Mouse (Mus musculus): ENCODE results near the gene Tnfsf15.

The Tnfsf15 gene

GRCm38 (mm10) chr4:63744693-63745171 lies at the start of gene Tnfsf15:
Gene Tnfsf15, minus strand, starts transcription at chr4:63745113.
- no peak for DNase-seq (ENCODE audit: extremely low spot score, low read depth, low spot score)

DNA sequence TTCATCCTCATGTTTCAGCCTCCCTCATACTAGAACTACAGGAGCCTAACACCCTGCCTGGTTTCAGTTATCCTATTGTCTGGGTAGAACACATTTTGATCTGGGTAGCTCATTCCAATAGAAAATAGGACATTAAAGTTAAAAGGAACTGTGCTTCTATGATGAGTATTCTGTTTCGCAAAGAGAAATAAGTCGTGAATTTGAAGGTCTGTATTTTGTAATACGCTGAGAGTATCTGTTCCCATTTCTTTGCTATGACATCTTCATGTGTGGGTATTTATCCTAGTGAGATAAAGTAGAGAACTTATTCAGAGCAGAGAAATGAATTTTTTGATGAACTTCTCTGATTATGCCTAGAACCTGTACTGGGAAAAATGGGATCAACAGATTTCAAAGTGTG lies 47.4 kb upstream of the Tnfsf15 start:
- DNase-seq (ENCODE audit: extremely low spot score, low read depth, low spot score), result no peak

GRCm38 (mm10) chr4:63785466-63785865 lies 40.6 kb upstream of the Tnfsf15 start:
- no peak for DNase-seq (ENCODE audit: extremely low spot score, low read depth, low spot score)

- DNase-seq (ENCODE audit: extremely low spot score, low read depth, low spot score), result no peak
These were observed 38.9 kb upstream of the Tnfsf15 start for GRCm38 (mm10) chr4:63783826-63784225.

- no peak for DNase-seq (ENCODE audit: extremely low spot score, low read depth, low spot score)
These were observed 38.2 kb upstream of the Tnfsf15 start for GRCm38 (mm10) chr4:63782970-63783613.

DNA sequence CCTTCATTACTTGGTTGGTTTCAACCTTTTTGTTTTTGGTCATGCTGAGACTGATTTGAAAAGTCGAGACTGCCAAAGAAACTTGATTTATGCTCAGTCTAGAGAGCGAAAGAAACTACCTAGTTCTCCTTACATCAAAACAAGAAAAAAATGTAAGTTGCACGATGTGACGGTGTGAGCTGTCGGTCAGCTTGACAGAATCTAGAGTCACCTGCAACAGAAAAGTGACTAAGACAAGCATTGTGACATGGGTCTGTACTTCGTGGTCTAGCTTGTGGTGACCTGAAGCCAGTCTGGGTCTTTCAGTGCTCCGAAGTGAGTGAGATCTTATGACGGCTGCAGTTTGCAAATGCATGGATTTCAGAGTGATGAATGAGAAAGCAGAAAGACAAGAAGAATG lies 32.3 kb upstream of the Tnfsf15 start:
- DNase-seq (ENCODE audit: extremely low spot score, low read depth, low spot score), result no peak

DNA sequence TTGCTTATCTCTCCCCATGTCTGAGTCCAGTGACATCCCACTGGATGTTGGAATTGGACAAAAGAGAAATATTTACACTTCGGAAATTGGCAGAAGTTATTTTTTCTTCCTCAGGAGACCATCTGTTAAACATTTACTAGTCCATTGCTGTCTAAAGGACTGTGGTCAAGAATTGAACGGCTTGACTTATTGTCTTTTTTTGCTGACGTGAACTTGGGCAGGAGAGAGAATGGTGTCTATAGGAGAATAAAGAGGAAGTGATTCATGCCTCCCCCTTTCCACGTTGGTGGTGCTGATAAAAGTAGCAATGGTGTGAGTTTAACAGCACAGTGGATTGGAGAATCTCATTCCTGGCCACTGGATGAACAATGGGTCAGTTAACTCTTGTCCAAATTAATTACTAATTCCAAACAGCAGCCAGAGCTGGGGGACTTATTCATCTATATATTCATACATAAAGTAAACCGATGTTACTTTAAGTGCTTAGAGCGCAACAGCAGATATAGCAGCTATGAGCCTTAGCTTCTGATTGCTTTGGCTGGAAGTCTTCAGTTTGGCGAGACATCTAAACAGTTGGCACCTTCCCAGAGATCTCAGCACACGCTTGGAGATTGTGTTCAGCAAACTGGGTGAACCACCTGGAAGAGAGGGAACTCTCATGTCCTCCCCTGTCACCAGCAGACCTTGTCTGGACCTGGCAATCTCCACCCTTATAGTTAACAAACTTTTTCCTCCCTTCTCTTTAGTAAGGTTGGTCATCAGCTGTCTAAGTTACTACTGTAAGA lies 28.6 kb upstream of the Tnfsf15 start:
- DNase-seq (ENCODE audit: extremely low spot score, low read depth, low spot score), result no peak

GRCm38 (mm10) chr4:63772514-63772913 lies 27.6 kb upstream of the Tnfsf15 start:
- no peak for DNase-seq (ENCODE audit: extremely low spot score, low read depth, low spot score)

DNA sequence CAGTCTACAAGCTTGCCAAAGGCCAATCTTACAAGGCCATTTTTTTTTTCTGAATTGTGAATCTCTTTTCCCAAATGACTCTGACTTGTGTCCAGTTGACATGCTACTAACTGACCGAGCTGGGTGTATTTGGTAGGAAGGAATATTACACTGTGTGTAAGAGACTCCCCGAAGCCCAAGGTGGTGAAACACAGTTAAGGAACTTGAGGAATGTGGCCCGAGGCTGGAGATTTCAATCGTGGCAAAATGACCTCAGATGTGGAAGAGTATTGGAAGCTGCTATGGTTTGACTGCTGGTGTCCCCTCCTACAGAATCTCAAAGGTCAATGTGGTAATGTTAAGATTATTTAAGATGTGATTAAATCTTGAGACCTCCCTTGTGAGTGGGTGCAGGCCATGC lies 26.4 kb upstream of the Tnfsf15 start:
- DNase-seq (ENCODE audit: extremely low spot score, low read depth, low spot score), result no peak

GRCm38 (mm10) chr4:63769161-63769560 lies 24.2 kb upstream of the Tnfsf15 start:
- no peak for DNase-seq (ENCODE audit: extremely low spot score, low read depth, low spot score)

- DNase-seq (ENCODE audit: extremely low spot score, low read depth, low spot score), result no peak
These were observed 20.1 kb upstream of the Tnfsf15 start for GRCm38 (mm10) chr4:63765050-63765449.

DNA sequence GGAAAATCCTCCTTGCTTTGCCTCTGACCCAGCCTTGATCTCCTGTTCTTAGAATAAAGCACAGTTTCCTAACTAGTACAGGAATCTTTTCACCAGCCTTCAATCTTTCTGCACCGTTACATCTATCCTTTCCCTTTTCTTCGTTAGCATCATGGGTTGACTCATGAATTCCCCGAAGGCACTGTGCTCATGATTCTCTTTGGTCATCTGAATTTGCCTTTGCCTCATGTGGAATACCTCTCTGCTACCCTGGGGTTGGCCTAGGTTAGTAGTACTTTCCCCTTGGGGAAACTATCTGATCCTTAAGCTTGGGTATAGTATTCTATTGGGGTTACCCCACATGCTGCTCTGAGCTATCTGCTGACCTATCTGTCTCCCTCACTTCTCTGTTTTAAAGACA lies 15.0 kb upstream of the Tnfsf15 start:
- DNase-seq (ENCODE audit: extremely low spot score, low read depth, low spot score), result no peak

DNA sequence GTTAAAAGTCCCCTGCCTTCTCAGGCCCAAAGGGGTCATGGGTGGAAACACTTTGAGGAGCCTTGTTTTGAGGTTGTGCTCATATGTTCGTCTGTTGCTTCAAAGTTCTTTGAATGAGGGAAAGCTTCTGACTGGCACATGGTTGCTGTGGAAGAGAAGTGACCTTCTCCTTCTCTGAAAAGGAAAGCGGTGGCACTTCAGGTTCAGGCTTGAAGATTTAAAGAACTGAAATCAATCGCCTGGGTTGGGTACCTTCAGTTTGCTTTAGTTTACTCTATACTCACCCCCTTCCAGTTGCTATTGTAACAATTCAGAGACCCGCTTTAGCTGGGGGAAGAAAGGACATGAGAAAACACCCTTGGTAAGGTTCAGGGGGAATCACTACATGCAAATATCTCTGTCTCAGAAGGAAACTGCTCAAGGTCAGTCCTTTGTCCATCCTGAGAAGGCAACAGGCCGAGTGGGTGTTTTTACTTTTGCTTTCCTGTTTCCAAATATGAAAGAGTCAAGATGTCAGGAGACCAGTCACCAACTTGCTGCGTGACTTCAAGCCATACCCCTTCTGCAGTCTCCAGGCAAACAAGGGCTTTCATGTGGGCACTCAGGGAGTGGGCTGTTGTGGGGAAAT lies 12.7 kb upstream of the Tnfsf15 start:
- DNase-seq (ENCODE audit: extremely low spot score, low read depth, low spot score), result no peak

DNA sequence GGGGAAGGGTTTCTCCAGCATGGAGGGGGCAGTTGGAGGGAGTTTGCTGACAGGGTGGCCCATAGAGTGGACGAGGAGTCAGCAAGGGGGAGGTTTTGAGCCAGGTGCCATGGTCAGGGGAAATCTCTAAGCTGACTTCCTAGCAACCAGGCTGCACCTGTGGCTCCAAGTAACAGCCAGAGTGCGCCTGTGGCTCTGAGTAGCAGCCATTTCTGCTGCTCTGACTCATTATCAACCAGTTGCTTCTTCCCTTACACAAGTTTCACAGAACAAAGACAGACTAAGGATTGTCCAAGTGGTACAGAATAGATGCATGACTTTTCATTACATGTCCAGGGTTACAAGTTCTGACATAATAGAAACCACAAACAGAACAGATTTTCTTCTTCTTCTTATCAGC lies 11.2 kb upstream of the Tnfsf15 start:
- no peak for DNase-seq (ENCODE audit: extremely low spot score, low read depth, low spot score)

GRCm38 (mm10) chr4:63754467-63755020 lies 9.6 kb upstream of the Tnfsf15 start:
- no peak for DNase-seq (ENCODE audit: extremely low spot score, low read depth, low spot score)

DNA sequence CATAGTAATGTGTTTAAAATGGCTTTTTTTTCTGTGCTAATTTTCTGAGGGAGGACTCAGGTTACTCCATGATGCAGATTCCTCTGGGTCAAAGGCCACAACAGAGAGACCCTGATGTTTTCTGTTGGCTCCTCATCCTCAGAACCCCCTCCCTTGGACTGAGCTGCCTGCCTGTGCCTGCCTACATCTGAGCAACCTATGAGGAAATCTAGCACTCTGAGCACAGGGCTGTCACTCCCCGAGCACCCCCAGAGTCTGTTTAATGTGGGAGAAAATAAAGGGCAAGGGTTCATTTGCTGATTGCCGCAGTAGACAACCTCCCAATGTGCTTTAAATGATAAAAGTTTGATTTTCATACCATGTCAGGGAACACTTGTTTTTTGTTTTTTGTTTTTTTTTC lies 8.9 kb upstream of the Tnfsf15 start:
- DNase-seq (ENCODE audit: extremely low spot score, low read depth, low spot score), result no peak

DNA sequence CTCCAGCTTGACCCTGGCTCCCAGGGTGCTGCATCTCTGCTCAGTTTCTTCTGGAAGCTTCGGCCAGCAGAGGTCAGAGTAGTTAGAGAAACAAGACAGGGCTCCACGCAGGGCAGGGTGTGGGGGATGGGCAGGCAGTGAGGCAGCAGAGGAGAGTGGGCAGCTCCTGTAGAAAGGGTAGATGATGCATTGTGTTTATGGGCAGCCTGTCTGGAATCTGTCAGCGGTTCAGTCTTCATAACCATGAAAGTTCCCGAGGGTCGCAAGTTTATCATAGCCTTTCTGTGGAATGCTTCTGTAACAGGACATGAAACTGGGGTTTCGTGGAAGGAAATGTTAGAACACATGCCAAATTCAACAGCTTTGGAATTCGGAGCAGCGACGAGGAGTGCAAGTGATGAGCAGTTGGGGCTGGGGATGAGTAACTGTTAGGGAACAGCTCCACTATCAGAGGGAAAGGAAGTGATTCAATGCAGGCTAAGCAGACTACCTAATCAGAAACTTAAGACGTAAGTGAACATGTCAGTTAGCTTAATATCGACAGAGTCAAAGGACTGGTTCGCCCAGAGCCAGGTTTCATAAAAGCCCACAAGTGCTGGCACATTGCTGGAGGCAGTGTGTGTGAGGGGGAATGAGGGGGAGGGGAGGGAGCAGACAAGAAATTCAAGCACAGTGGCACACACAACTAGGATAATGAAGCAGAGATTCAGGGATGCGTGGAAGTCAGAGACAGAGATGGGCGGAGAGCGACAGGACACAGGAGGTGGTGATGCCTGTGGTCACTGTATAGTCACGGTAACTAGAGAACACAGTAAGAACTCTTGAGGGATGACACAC lies 8.0 kb upstream of the Tnfsf15 start:
- DNase-seq (ENCODE audit: extremely low spot score, low read depth, low spot score), result no peak

GRCm38 (mm10) chr4:63748061-63748730 lies 3.3 kb upstream of the Tnfsf15 start:
- DNase-seq (ENCODE audit: extremely low spot score, low read depth, low spot score), result no peak

GRCm38 (mm10) chr4:63745271-63745670 lies 358 bp upstream of the Tnfsf15 start:
- no peak for DNase-seq (ENCODE audit: extremely low spot score, low read depth, low spot score)

- no peak for DNase-seq (ENCODE audit: extremely low spot score, low read depth, low spot score)
These were observed 1.3 kb downstream of the Tnfsf15 start for GRCm38 (mm10) chr4:63743660-63744059.

All from hindlimb bud, embryonic 11.5 days (tissue).